Mouse (Mus musculus) neural tube, embryonic 12.5 days (tissue): ENCODE measurements around the gene Btbd7. TPM values are rescaled to one million over a fixed set of nuclear protein-coding genes. Genes with fewer than 3 reads are reported as not detected.

Experiments
- ATAC-seq: fragments of 200-750 bp; cut with Nextera tagmentation; 2 replicates; pipeline ENCODE4 v1.8.0; 2017; ENCODE audit warnings: low read depth, mild to moderate bottlenecking, moderate TSS enrichment, moderate library complexity; ENCODE audit not compliant: low FRiP score
- H3K27ac ChIP-seq: fragments of 300-500 bp; sonication (generic); 2 replicates; pipeline ENCODE4 v1.5.1; 2016
- H3K27me3 ChIP-seq: fragments of 300-500 bp; sonication (generic); replicated peaks from 2 replicates; pipeline ENCODE4 v1.6.1; 2016; ENCODE audit warnings: mild to moderate bottlenecking
- H3K36me3 ChIP-seq: fragments of 300-500 bp; sonication (generic); 2 replicates; pipeline ENCODE4 v1.6.1; 2016; ENCODE audit warnings: mild to moderate bottlenecking
- H3K4me1 ChIP-seq: fragments of 300-500 bp; sonication (generic); 2 replicates; pipeline ENCODE4 v1.6.1; 2016
- H3K4me2 ChIP-seq: fragments of 300-500 bp; sonication (generic); replicated peaks from 2 replicates; pipeline ENCODE4 v1.6.1; 2016; ENCODE audit warnings: mild to moderate bottlenecking
- H3K4me3 ChIP-seq: fragments of 300-500 bp; sonication (generic); 2 replicates; pipeline ENCODE4 v1.5.1; 2016
- H3K9ac ChIP-seq: fragments of 300-500 bp; sonication (generic); 2 replicates; pipeline ENCODE4 v1.6.1; 2016; ENCODE audit warnings: mild to moderate bottlenecking
- H3K9me3 ChIP-seq: fragments of 300-500 bp; sonication (generic); 2 replicates; pipeline ENCODE4 v1.6.1; 2016; ENCODE audit warnings: mild to moderate bottlenecking
- whole genome bisulfite sequencing: fragments of 180-500 bp; shearing (Covaris S2); methylation state at CpG from one replicate; pipeline ENCODE4 v1.1.7; 2016; 5-methylcytosine and 5-hydroxymethylcytosine counted together
- polyA plus RNA-seq: library from polyadenylated mRNA; unstranded; fragments of >200 nt; fragmentation: Nextera tagmentation; extraction: Ambion mirVana; gene quantifications from 2 replicates; pipeline ENCODE4 v1.2.1, GENCODE M21; 2016

Gene Btbd7
- polyA plus RNA-seq, result 21.8 and 22.8 TPM in 2 replicates

DNA sequence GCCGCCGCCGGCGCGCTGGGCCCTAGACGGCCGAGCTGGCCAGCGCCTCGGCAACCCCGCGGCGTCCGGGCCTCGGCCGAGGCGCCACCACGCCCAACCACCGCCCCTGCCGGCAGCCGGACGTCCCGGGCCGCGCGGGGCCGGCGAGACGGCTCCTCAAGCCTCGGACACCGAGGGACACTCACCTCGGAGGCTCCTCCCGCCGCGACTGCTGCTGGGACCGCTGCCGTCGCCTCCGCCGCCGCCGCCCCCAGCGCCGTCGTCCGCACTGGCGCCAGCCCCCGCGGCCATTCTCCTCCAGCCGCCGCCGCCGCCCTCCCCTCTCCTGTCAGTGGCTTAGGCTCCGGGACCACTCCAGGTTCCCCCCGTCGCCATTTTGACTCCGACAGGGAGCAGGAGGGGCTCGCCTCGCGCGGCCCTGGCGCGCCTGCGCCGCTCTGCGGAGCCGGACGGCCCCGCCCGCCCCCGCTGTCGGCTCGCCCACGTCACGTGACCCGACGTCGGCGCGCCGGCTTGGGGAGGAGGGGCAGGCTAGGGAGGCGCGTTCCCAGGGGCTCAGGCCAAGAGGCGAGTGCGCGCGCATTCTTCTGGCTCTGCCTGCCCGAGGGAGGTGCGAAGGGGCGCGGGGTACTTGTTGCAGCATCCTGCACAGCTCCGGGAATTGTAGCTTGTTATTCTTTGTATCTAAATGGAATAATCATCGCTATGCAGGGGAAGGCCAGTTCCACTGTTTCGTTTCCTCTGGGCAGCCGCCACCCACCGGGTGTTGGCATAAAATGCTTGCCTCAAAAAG lies at the start of gene Btbd7:
Btbd7 (minus strand) TSS at position 441 of the 793 bp plus-strand sequence.
- peak within 1 kb of the TSS; percentile 91 for H3K27ac ChIP-seq
- no peaks in the 10 kb centered on the region for H3K9me3 ChIP-seq
- under 1% methylated on average over 95 of the region's 95 CpGs for WGBS
- ATAC-seq, result peak; percentile 99
- no peaks in the 10 kb centered on the region for H3K27me3 ChIP-seq
- H3K9ac ChIP-seq, result peak within 1 kb of the TSS; percentile 95
- no peaks in the 10 kb centered on the region for H3K36me3 ChIP-seq
- peak within 1 kb of the TSS; percentile 97 for H3K4me3 ChIP-seq
- peak within 1 kb of the TSS; percentile 80 for H3K4me2 ChIP-seq
- H3K4me1 ChIP-seq, result peaks cover 15% of the 10 kb centered on the region

DNA sequence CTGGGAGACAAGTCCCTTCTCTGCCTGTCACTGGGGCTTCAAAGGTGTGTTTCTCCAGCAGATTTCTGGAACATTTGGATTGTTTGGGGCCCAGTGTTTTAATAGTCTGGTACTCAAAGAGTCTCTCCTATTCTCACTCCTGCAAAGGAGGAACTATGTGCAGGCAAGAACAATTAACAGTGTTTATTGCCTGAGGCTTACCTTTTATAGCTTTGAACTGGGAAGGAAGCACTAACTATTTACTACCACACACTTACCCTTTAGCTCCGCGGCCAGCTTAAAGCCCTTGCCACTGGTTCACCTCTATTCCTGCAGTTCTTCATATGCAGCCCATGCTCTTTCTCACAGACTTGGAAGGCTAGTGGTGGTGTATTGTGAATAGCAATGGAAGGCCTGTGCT lies 37.8 kb upstream of the Btbd7 start:
- H3K4me3 ChIP-seq, result no peak overlapping the region
- no peaks in the 10 kb centered on the region for H3K9me3 ChIP-seq
- WGBS, result 33% methylated on average over 2 of the region's 2 CpGs
- no peak for ATAC-seq
- no peak overlapping the region for H3K27ac ChIP-seq
- H3K36me3 ChIP-seq, result no peaks in the 10 kb centered on the region
- H3K4me2 ChIP-seq, result no peak overlapping the region
- H3K9ac ChIP-seq, result no peak overlapping the region
- H3K4me1 ChIP-seq, result no peaks in the 10 kb centered on the region
- H3K27me3 ChIP-seq, result no peaks in the 10 kb centered on the region

GRCm38 (mm10) chr12:102908191-102908590 lies 29.9 kb upstream of the Btbd7 start:
- 59% methylated on average over 3 of the region's 3 CpGs for WGBS
- Histone ChIP-seq H3K27me3 (no peaks in the 10 kb centered on the region), H3K36me3 (no peaks in the 10 kb centered on the region), H3K4me1 (no peaks in the 10 kb centered on the region), H3K9ac (no peak overlapping the region), H3K4me3 (no peak overlapping the region), H3K27ac (no peak overlapping the region), H3K4me2 (no peak overlapping the region), H3K9me3 (no peaks in the 10 kb centered on the region)
- no peak for ATAC-seq

GRCm38 (mm10) chr12:102899091-102899490 lies 20.8 kb upstream of the Btbd7 start, which contains the start of gene Cox8c:
Gene Cox8c, plus strand, starts transcription at chr12:102899316.
- Histone ChIP-seq H3K27me3 (no peaks in the 10 kb centered on the region), H3K27ac (no peak within 1 kb of the TSS), H3K9me3 (no peaks in the 10 kb centered on the region), H3K4me1 (no peaks in the 10 kb centered on the region), H3K36me3 (no peaks in the 10 kb centered on the region), H3K4me2 (no peak within 1 kb of the TSS), H3K9ac (no peak within 1 kb of the TSS), H3K4me3 (no peak within 1 kb of the TSS)
- 93% methylated on average over 17 of the region's 17 CpGs for WGBS
- no peak for ATAC-seq

DNA sequence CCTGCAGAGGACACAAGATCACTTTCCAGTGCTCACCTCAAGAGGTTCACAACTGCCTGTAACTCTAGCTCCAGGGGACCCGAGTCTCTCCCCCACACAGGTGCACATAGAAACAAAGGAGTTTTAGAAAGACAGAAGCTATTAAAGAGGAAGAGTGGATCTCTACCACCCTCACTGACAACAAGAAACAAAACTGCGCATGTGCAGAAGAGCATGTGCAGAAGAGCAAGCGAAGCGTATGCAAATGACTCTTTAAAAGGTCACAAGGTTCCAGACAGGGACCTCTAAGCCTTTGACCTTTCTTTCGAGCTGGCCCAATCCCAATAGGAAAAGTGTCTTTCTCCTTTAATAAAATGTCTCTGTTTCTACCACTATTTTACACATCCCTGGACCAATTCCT lies 10.3 kb upstream of the Btbd7 start:
- H3K4me3 ChIP-seq, result no peak overlapping the region
- no peak overlapping the region for H3K27ac ChIP-seq
- no peaks in the 10 kb centered on the region for H3K27me3 ChIP-seq
- WGBS, result 59% methylated on average over 5 of the region's 5 CpGs
- H3K4me1 ChIP-seq, result no peaks in the 10 kb centered on the region
- H3K9me3 ChIP-seq, result no peaks in the 10 kb centered on the region
- ATAC-seq, result no peak
- H3K9ac ChIP-seq, result no peak overlapping the region
- H3K36me3 ChIP-seq, result no peaks in the 10 kb centered on the region
- no peak overlapping the region for H3K4me2 ChIP-seq

DNA sequence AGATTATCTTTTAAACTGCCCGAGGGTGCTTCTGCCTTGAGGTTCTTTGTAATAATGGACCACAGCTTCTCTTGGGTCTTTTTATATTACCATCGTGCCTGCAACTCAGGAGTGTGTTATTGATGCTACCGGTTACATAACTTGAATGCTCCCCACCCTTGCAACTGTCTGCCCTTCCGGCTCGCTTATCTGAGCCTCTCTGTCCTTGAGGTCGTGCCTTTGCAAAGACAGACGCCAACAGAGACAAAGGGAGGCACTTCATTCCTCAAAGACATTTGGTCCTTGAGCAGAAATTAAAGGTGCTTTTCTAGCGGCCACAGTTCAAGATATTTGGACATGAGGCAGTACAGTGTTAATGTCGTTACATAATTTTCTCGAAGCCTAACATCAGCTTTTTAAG lies 9.1 kb upstream of the Btbd7 start:
- H3K9ac ChIP-seq, result no peak overlapping the region
- ATAC-seq, result no peak
- WGBS, result 53% methylated on average over 10 of the region's 10 CpGs

GRCm38 (mm10) chr12:102885735-102886134 lies 7.5 kb upstream of the Btbd7 start:
- no peak overlapping the region for H3K4me3 ChIP-seq
- no peak for ATAC-seq
- 14% methylated on average over 5 of the region's 5 CpGs for WGBS
- no peaks in the 10 kb centered on the region for H3K4me1 ChIP-seq
- H3K27me3 ChIP-seq, result no peaks in the 10 kb centered on the region
- no peaks in the 10 kb centered on the region for H3K36me3 ChIP-seq
- no peak overlapping the region for H3K27ac ChIP-seq
- H3K4me2 ChIP-seq, result no peak overlapping the region
- H3K9ac ChIP-seq, result no peak overlapping the region
- H3K9me3 ChIP-seq, result no peaks in the 10 kb centered on the region

More for the DNA sequence above, 9.1 kb upstream of the Btbd7 start:
- Histone ChIP-seq H3K4me2 (no peak overlapping the region), H3K9me3 (no peaks in the 10 kb centered on the region), H3K27ac (no peak overlapping the region), H3K4me3 (no peak overlapping the region), H3K27me3 (no peaks in the 10 kb centered on the region), H3K36me3 (no peaks in the 10 kb centered on the region), H3K4me1 (no peaks in the 10 kb centered on the region)

- Histone ChIP-seq H3K4me2 (peak overlapping the region; percentile 80), H3K4me3 (peak overlapping the region; percentile 97), H3K27ac (no peak overlapping the region), H3K27me3 (no peaks in the 10 kb centered on the region), H3K4me1 (peaks cover 15% of the 10 kb centered on the region), H3K9me3 (no peaks in the 10 kb centered on the region), H3K36me3 (no peaks in the 10 kb centered on the region), H3K9ac (peak overlapping the region; percentile 44; the same call in 1 of the 2 replicates)
- WGBS, result 41% methylated on average over 7 of the region's 7 CpGs
- ATAC-seq, result no peak
These were observed 630 bp upstream of the Btbd7 start for GRCm38 (mm10) chr12:102878901-102879300.

- WGBS, result under 1% methylated on average over 68 of the region's 70 CpGs
These were observed 805 bp downstream of the Btbd7 start for GRCm38 (mm10) chr12:102877301-102878030.

GRCm38 (mm10) chr12:102870527-102870926 lies 7.7 kb downstream of the Btbd7 start:
- Histone ChIP-seq H3K4me1 (no peaks in the 10 kb centered on the region), H3K27ac (no peak overlapping the region), H3K9me3 (no peaks in the 10 kb centered on the region), H3K4me3 (no peak overlapping the region), H3K9ac (no peak overlapping the region), H3K4me2 (no peak overlapping the region), H3K36me3 (no peaks in the 10 kb centered on the region), H3K27me3 (no peaks in the 10 kb centered on the region)
- no peak for ATAC-seq
- 94% methylated on average over 1 of the region's 1 CpGs for WGBS

More at GRCm38 (mm10) chr12:102877301-102878030, 805 bp downstream of the Btbd7 start:
- Histone ChIP-seq H3K36me3 (no peaks in the 10 kb centered on the region), H3K27ac (peak overlapping the region; percentile 91), H3K9me3 (no peaks in the 10 kb centered on the region), H3K4me2 (peak overlapping the region; percentile 80), H3K9ac (peak overlapping the region; percentile 95), H3K4me1 (peaks cover 15% of the 10 kb centered on the region), H3K27me3 (no peaks in the 10 kb centered on the region), H3K4me3 (peak overlapping the region; percentile 97)
- peak; percentile 83 for ATAC-seq

GRCm38 (mm10) chr12:102869802-102870201 lies 8.5 kb downstream of the Btbd7 start:
- no peaks in the 10 kb centered on the region for H3K9me3 ChIP-seq
- 99% methylated on average over 2 of the region's 2 CpGs for WGBS
- no peak for ATAC-seq

DNA sequence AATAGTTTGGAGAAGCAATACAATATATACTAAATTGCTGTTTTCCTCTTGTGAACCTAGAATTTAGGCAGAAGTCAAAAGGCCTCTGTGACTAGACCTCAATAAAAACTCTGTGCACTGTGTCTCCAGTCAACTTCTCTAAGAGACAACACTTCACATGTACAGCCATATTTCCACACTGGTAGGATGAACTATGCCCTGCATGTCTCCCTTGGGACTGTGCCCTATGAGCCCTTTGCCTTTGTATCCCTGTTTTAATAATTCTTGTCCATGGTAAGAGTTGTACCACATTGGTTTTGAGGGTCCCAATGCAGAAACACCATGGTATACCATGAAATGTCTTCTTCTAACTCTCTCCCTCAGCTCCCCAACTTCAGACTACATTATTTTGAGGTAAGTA lies 17.5 kb downstream of the Btbd7 start:
- no peaks in the 10 kb centered on the region for H3K27me3 ChIP-seq
- H3K4me1 ChIP-seq, result no peaks in the 10 kb centered on the region
- H3K9ac ChIP-seq, result no peak overlapping the region
- ATAC-seq, result no peak
- no peak overlapping the region for H3K4me2 ChIP-seq
- H3K9me3 ChIP-seq, result no peaks in the 10 kb centered on the region
- H3K4me3 ChIP-seq, result no peak overlapping the region
- no peaks in the 10 kb centered on the region for H3K36me3 ChIP-seq
- H3K27ac ChIP-seq, result no peak overlapping the region

More at GRCm38 (mm10) chr12:102869802-102870201, 8.5 kb downstream of the Btbd7 start:
- H3K9ac ChIP-seq, result no peak overlapping the region
- no peaks in the 10 kb centered on the region for H3K36me3 ChIP-seq
- H3K4me3 ChIP-seq, result no peak overlapping the region
- no peak overlapping the region for H3K4me2 ChIP-seq
- H3K27me3 ChIP-seq, result no peaks in the 10 kb centered on the region
- H3K4me1 ChIP-seq, result no peaks in the 10 kb centered on the region
- H3K27ac ChIP-seq, result no peak overlapping the region
